Mouse (Mus musculus): Measurements from ENCODE around the gene Cd28. TPM values are rescaled to one million over a fixed set of nuclear protein-coding genes. Genes with fewer than 3 reads are reported as not detected.

Cd28 gene
- 0.03 and 0.10 TPM in 2 replicates for polyA plus RNA-seq (2016; fragmentation: Nextera tagmentation; extraction: Ambion mirVana)

- H3K9me3 ChIP-seq, result no peaks in the 10 kb centered on the region
- H3K27ac ChIP-seq, result no peak within 1 kb of the TSS
- no peaks in the 10 kb centered on the region for H3K4me1 ChIP-seq (replicated peaks)
- no peaks in the 10 kb centered on the region for H3K36me3 ChIP-seq
- DNase-seq (ENCODE audit: low spot score), result no peak
- H3K4me3 ChIP-seq, result no peak within 1 kb of the TSS
- WGBS, result 87% methylated on average over 5 of the region's 5 CpGs
- H3K27me3 ChIP-seq (ENCODE audit: insufficient read depth, poor library complexity, severe bottlenecking), result no peaks in the 10 kb centered on the region
These were observed at the start of gene Cd28 for GRCm38 (mm10) chr1:60716567-60716966. Gene Cd28, plus strand, starts transcription at chr1:60716800.

- no peak overlapping the region for H3K4me3 ChIP-seq
- H3K27ac ChIP-seq, result peak overlapping the region; percentile 40; the same call in 1 of the 2 replicates
- H3K27me3 ChIP-seq (ENCODE audit: insufficient read depth, poor library complexity, severe bottlenecking), result no peaks in the 10 kb centered on the region
- H3K36me3 ChIP-seq, result no peaks in the 10 kb centered on the region
- no peak for DNase-seq (ENCODE audit: low spot score)
- WGBS, result 74% methylated on average over 17 of the region's 17 CpGs
- H3K9me3 ChIP-seq, result no peaks in the 10 kb centered on the region
- H3K4me1 ChIP-seq (replicated peaks), result peaks cover 7% of the 10 kb centered on the region; the same call in 1 of the 2 replicates
These were observed 48.6 kb upstream of the Cd28 start for GRCm38 (mm10) chr1:60667873-60668616.

GRCm38 (mm10) chr1:60669048-60669447, 47.6 kb upstream of the Cd28 start:
- H3K36me3 ChIP-seq, result no peaks in the 10 kb centered on the region
- H3K9me3 ChIP-seq, result no peaks in the 10 kb centered on the region
- H3K4me1 ChIP-seq (replicated peaks), result peaks cover 7% of the 10 kb centered on the region; the same call in 1 of the 2 replicates
- no peak for DNase-seq (ENCODE audit: low spot score)
- no peak overlapping the region for H3K27ac ChIP-seq
- 75% methylated on average over 9 of the region's 9 CpGs for WGBS
- no peak overlapping the region for H3K4me3 ChIP-seq
- H3K27me3 ChIP-seq (ENCODE audit: insufficient read depth, poor library complexity, severe bottlenecking), result no peaks in the 10 kb centered on the region

GRCm38 (mm10) chr1:60669664-60670063, 46.9 kb upstream of the Cd28 start:
- Histone ChIP-seq H3K36me3 (no peaks in the 10 kb centered on the region), H3K27ac (no peak overlapping the region), H3K4me1 (replicated peaks) (peaks cover 7% of the 10 kb centered on the region; the same call in 1 of the 2 replicates), H3K4me3 (no peak overlapping the region), H3K27me3 (ENCODE audit: insufficient read depth, poor library complexity, severe bottlenecking) (no peaks in the 10 kb centered on the region), H3K9me3 (no peaks in the 10 kb centered on the region)
- no peak for DNase-seq (ENCODE audit: low spot score)
- WGBS, result 92% methylated on average over 2 of the region's 2 CpGs

- WGBS, result 87% methylated on average over 5 of the region's 5 CpGs
- Histone ChIP-seq H3K9me3 (no peaks in the 10 kb centered on the region), H3K27me3 (ENCODE audit: insufficient read depth, poor library complexity, severe bottlenecking) (no peaks in the 10 kb centered on the region), H3K36me3 (no peaks in the 10 kb centered on the region), H3K27ac (no peak overlapping the region), H3K4me3 (no peak overlapping the region), H3K4me1 (replicated peaks) (peaks cover 7% of the 10 kb centered on the region; the same call in 1 of the 2 replicates)
- DNase-seq (ENCODE audit: low spot score), result no peak
These were observed 46.4 kb upstream of the Cd28 start for GRCm38 (mm10) chr1:60670172-60670571.

GRCm38 (mm10) chr1:60683766-60684165, 32.8 kb upstream of the Cd28 start:
- Histone ChIP-seq H3K9me3 (no peaks in the 10 kb centered on the region), H3K4me1 (replicated peaks) (no peaks in the 10 kb centered on the region), H3K27ac (no peak overlapping the region), H3K4me3 (no peak overlapping the region), H3K27me3 (ENCODE audit: insufficient read depth, poor library complexity, severe bottlenecking) (no peaks in the 10 kb centered on the region), H3K36me3 (no peaks in the 10 kb centered on the region)
- no peak for DNase-seq (ENCODE audit: low spot score)
- WGBS, result 87% methylated on average over 4 of the region's 4 CpGs

GRCm38 (mm10) chr1:60696115-60696895, 20.3 kb upstream of the Cd28 start:
- WGBS, result 88% methylated on average over 3 of the region's 3 CpGs
- H3K36me3 ChIP-seq, result no peaks in the 10 kb centered on the region
- no peaks in the 10 kb centered on the region for H3K4me1 ChIP-seq (replicated peaks)
- no peak for DNase-seq (ENCODE audit: low spot score)
- no peaks in the 10 kb centered on the region for H3K9me3 ChIP-seq
- no peak overlapping the region for H3K27ac ChIP-seq
- H3K4me3 ChIP-seq, result no peak overlapping the region
- H3K27me3 ChIP-seq (ENCODE audit: insufficient read depth, poor library complexity, severe bottlenecking), result no peaks in the 10 kb centered on the region

- Histone ChIP-seq H3K4me1 (replicated peaks) (no peaks in the 10 kb centered on the region), H3K27me3 (ENCODE audit: insufficient read depth, poor library complexity, severe bottlenecking) (no peaks in the 10 kb centered on the region), H3K4me3 (no peak overlapping the region), H3K27ac (no peak overlapping the region), H3K36me3 (no peaks in the 10 kb centered on the region), H3K9me3 (no peaks in the 10 kb centered on the region)
- DNase-seq (ENCODE audit: low spot score), result no peak
- 60% methylated on average over 2 of the region's 2 CpGs for WGBS
These were observed 14.0 kb upstream of the Cd28 start for GRCm38 (mm10) chr1:60702641-60703040.

GRCm38 (mm10) chr1:60713238-60713637, 3.4 kb upstream of the Cd28 start:
- H3K4me3 ChIP-seq, result no peak overlapping the region
- DNase-seq (ENCODE audit: low spot score), result no peak
- H3K9me3 ChIP-seq, result no peaks in the 10 kb centered on the region
- no peaks in the 10 kb centered on the region for H3K36me3 ChIP-seq
- no peaks in the 10 kb centered on the region for H3K27me3 ChIP-seq (ENCODE audit: insufficient read depth, poor library complexity, severe bottlenecking)
- no peaks in the 10 kb centered on the region for H3K4me1 ChIP-seq (replicated peaks)
- WGBS, result 61% methylated on average over 3 of the region's 3 CpGs
- no peak overlapping the region for H3K27ac ChIP-seq

GRCm38 (mm10) chr1:60715651-60716196, 876 bp upstream of the Cd28 start:
- Histone ChIP-seq H3K27me3 (ENCODE audit: insufficient read depth, poor library complexity, severe bottlenecking) (no peaks in the 10 kb centered on the region), H3K4me3 (no peak overlapping the region), H3K36me3 (no peaks in the 10 kb centered on the region), H3K9me3 (no peaks in the 10 kb centered on the region), H3K4me1 (replicated peaks) (no peaks in the 10 kb centered on the region), H3K27ac (no peak overlapping the region)
- no peak for DNase-seq (ENCODE audit: low spot score)
- 86% methylated on average over 8 of the region's 8 CpGs for WGBS

- H3K9me3 ChIP-seq, result no peaks in the 10 kb centered on the region
- H3K27me3 ChIP-seq (ENCODE audit: insufficient read depth, poor library complexity, severe bottlenecking), result no peaks in the 10 kb centered on the region
- no peak overlapping the region for H3K4me3 ChIP-seq
- WGBS, result 86% methylated on average over 4 of the region's 4 CpGs
- no peaks in the 10 kb centered on the region for H3K36me3 ChIP-seq
- H3K27ac ChIP-seq, result no peak overlapping the region
- no peak for DNase-seq (ENCODE audit: low spot score)
- no peaks in the 10 kb centered on the region for H3K4me1 ChIP-seq (replicated peaks)
These were observed 2.0 kb downstream of the Cd28 start for GRCm38 (mm10) chr1:60718580-60718979.

- Histone ChIP-seq H3K27me3 (ENCODE audit: insufficient read depth, poor library complexity, severe bottlenecking) (no peaks in the 10 kb centered on the region), H3K27ac (no peak overlapping the region), H3K4me1 (replicated peaks) (no peaks in the 10 kb centered on the region), H3K4me3 (no peak overlapping the region), H3K9me3 (no peaks in the 10 kb centered on the region), H3K36me3 (no peaks in the 10 kb centered on the region)
- WGBS, result 97% methylated on average over 3 of the region's 3 CpGs
- no peak for DNase-seq (ENCODE audit: low spot score)
These were observed 7.0 kb downstream of the Cd28 start for GRCm38 (mm10) chr1:60723555-60723954.

- H3K4me1 ChIP-seq (replicated peaks), result peaks cover 7% of the 10 kb centered on the region
- DNase-seq (ENCODE audit: low spot score), result no peak
- WGBS, result 90% methylated on average over 2 of the region's 2 CpGs
- H3K27ac ChIP-seq, result no peak overlapping the region
- no peaks in the 10 kb centered on the region for H3K36me3 ChIP-seq
- no peaks in the 10 kb centered on the region for H3K27me3 ChIP-seq (ENCODE audit: insufficient read depth, poor library complexity, severe bottlenecking)
- H3K4me3 ChIP-seq, result no peak overlapping the region
- H3K9me3 ChIP-seq, result no peaks in the 10 kb centered on the region
These were observed 15.3 kb downstream of the Cd28 start for GRCm38 (mm10) chr1:60731940-60732339.

All from hindbrain, embryonic 10.5 days (tissue).